ENCODE assay signal across 7 mouse cellular contexts in genomic region chr3:87174096-87174768, GRCm38 (mm10). TPM values are rescaled to one million over a fixed set of nuclear protein-coding genes. Genes with fewer than 3 reads are reported as not detected.
DNase-seq lines count a peak whose midpoint lies in the region; ATAC-seq and TF ChIP-seq lines count a peak whose summit lies in the region.

Gene Kirrel (minus strand): TSS chr3:87174747.

- peak; percentile 67; the same call in 1 of the 2 replicates for TF ChIP-seq POLR2A in brain, embryonic 14.5 days (IDR thresholded peaks at IDR 0.05; ENCODE audit: borderline replicate concordance, extremely low read depth, insufficient read depth, insufficient read length, poor library complexity, severe bottlenecking)

- TF ChIP-seq CTCF in brain, embryonic 14.5 days (IDR thresholded peaks at IDR 0.05; ENCODE audit: borderline replicate concordance, extremely low read depth, insufficient read depth, insufficient read length), result 0 out of 2 replicates have a peak, but pooled peaks have one; percentile 1

- H3K4me1 ChIP-seq in hindbrain, embryonic 10.5 days (replicated peaks), result peaks cover 58% of the 10 kb centered on the region
- H3K4me1 ChIP-seq in limb, embryonic 13.5 days, result peaks cover 46% of the 10 kb centered on the region
- peaks cover 38% of the 10 kb centered on the region for H3K4me1 ChIP-seq in midbrain, embryonic 14.5 days (ENCODE audit: control insufficient read depth, insufficient read depth, low read length)

- peak within 1 kb of the TSS; percentile 95 for H3K27ac ChIP-seq in hindbrain, embryonic 10.5 days
- peak within 1 kb of the TSS; percentile 94 for H3K27ac ChIP-seq in limb, embryonic 13.5 days
- peak within 1 kb of the TSS; percentile 80 for H3K27ac ChIP-seq in midbrain, embryonic 14.5 days (replicated peaks; ENCODE audit: low read depth, low read length)

- no peaks in the 10 kb centered on the region for H3K9me3 ChIP-seq in hindbrain, embryonic 10.5 days
- H3K9me3 ChIP-seq in limb, embryonic 13.5 days, result no peaks in the 10 kb centered on the region
- H3K9me3 ChIP-seq in midbrain, embryonic 14.5 days (ENCODE audit: control insufficient read depth, low read length), result no peaks in the 10 kb centered on the region

- H3K4me2 ChIP-seq in limb, embryonic 13.5 days (replicated peaks), result peak within 1 kb of the TSS; percentile 91
- H3K4me2 ChIP-seq in midbrain, embryonic 14.5 days (ENCODE audit: low read length), result peak within 1 kb of the TSS; percentile 70

- peak; percentile 91 for DNase-seq in ZHBTc4 (ENCODE audit: low read depth, low spot score)
- DNase-seq in brain, embryonic 14.5 days (ENCODE audit: low read depth), result peak; percentile 94
- DNase-seq in frontal cortex, postnatal 10 days (ENCODE audit: low spot score in 2 of 2), result peak; percentile 59 to 75
- DNase-seq in hindbrain, embryonic 10.5 days (ENCODE audit: low spot score), result peak; percentile 89
- DNase-seq in midbrain, embryonic 14.5 days, result peak; percentile 91
- DNase-seq in testis, postnatal 10 days (ENCODE audit: low spot score), result peak; percentile 84

- peak within 1 kb of the TSS; percentile 94 for H3K9ac ChIP-seq in limb, embryonic 13.5 days
- peak within 1 kb of the TSS; percentile 55 for H3K9ac ChIP-seq in midbrain, embryonic 14.5 days (replicated peaks; ENCODE audit: low read length)

- under 1% methylated on average over 44 of the region's 45 CpGs for WGBS in hindbrain, embryonic 10.5 days
- WGBS in limb, embryonic 13.5 days, result under 1% methylated on average over 45 of the region's 45 CpGs
- WGBS in midbrain, embryonic 14.5 days, result 0% methylated on average over 45 of the region's 45 CpGs

- peak; percentile 92 for ATAC-seq in limb, embryonic 13.5 days (ENCODE audit: low FRiP score, low read depth)
- peak; percentile 86 for ATAC-seq in midbrain, embryonic 14.5 days (ENCODE audit: low FRiP score, low TSS enrichment)

- H3K36me3 ChIP-seq in hindbrain, embryonic 10.5 days, result 0 out of 2 replicates have a peak, but pooled peaks cover 3% of the 10 kb centered on the region
- H3K36me3 ChIP-seq in limb, embryonic 13.5 days, result no peaks in the 10 kb centered on the region
- no peaks in the 10 kb centered on the region for H3K36me3 ChIP-seq in midbrain, embryonic 14.5 days (ENCODE audit: control insufficient read depth, insufficient read depth, low read length)

- peak within 1 kb of the TSS; percentile 82 for H3K4me3 ChIP-seq in hindbrain, embryonic 10.5 days
- H3K4me3 ChIP-seq in limb, embryonic 13.5 days, result peak within 1 kb of the TSS; percentile 84
- H3K4me3 ChIP-seq in midbrain, embryonic 14.5 days (replicated peaks; ENCODE audit: low read depth, low read length), result peak within 1 kb of the TSS; percentile 60

- no peaks in the 10 kb centered on the region for H3K27me3 ChIP-seq in hindbrain, embryonic 10.5 days (ENCODE audit: insufficient read depth, poor library complexity, severe bottlenecking)
- H3K27me3 ChIP-seq in limb, embryonic 13.5 days, result no peaks in the 10 kb centered on the region
- no peaks in the 10 kb centered on the region for H3K27me3 ChIP-seq in midbrain, embryonic 14.5 days (ENCODE audit: control insufficient read depth, insufficient read depth, low read length)

RNA-seq across cellular contexts. Expression of gene Kirrel, which starts in this region (rescaled TPM):
- polyA plus RNA-seq in brain, embryonic 14.5 days (2012; rRNA removed), result 19.3 and 22.9 TPM in 2 replicates
- 11.7 and 13.0 TPM in 2 replicates for polyA plus RNA-seq in hindbrain, embryonic 10.5 days (2016; fragmentation: Nextera tagmentation; extraction: Ambion mirVana)
- polyA plus RNA-seq in limb, embryonic 13.5 days (2015; fragmentation: Nextera tagmentation; extraction: Ambion mirVana), result 25.6 and 26.1 TPM in 2 replicates
- 5.4 and 5.8 TPM in 2 replicates for polyA plus RNA-seq in midbrain, embryonic 14.5 days (2014; fragmentation: Nextera tagmentation; extraction: Ambion mirVana)

Comparison
In these comparisons a context has a peak if more than half of its experiments do, and no peak if none do; other contexts are left out.
1. Peak in every context shown above with its lines: DNase-seq, ATAC-seq, H3K4me3 ChIP-seq and H3K27ac ChIP-seq.